Mouse (Mus musculus): ENCODE measurements around the gene Gm45521. TPM values are rescaled to one million over a fixed set of nuclear protein-coding genes. Genes with fewer than 3 reads are reported as not detected.

Gm45521 gene
- polyA plus RNA-seq, 1 experiment, result not detected

GRCm38 (mm10) chr14:7994271-7994767, 37.2 kb downstream of the Gm45521 start, which contains the start of gene Dnase1l3:
TSS of gene Dnase1l3 (minus strand) at chr14:7994573.
- H3K4me2 ChIP-seq (ENCODE audit: low read depth), result no peak within 1 kb of the TSS
- no peak within 1 kb of the TSS for H3ac ChIP-seq (ENCODE audit: control insufficient read depth, insufficient read length)
- no peak within 1 kb of the TSS for H3K4me3 ChIP-seq
- no peaks in the 10 kb centered on the region for H3K36me3 ChIP-seq (ENCODE audit: control insufficient read depth, insufficient read depth)
- peak in 2 of 3 experiments; percentile 65 to 92 for TF ChIP-seq MYOG (IDR thresholded peaks at IDR 0.05; ENCODE audit: control insufficient read depth in 1 of 3, insufficient read depth in 1 of 3, insufficient read length in 2 of 3, low read depth in 2 of 3)
- no peak for TF ChIP-seq USF1 (IDR thresholded peaks at IDR 0.05; ENCODE audit: low read depth)
- no peak for TF ChIP-seq POLR2AphosphoS2 (IDR thresholded peaks at IDR 0.05; ENCODE audit: insufficient read length, low read depth)
- peak; percentile 40 for TF ChIP-seq TCF3 (IDR thresholded peaks at IDR 0.05; ENCODE audit: insufficient read length, low read depth)
- TF ChIP-seq E2F4 (IDR thresholded peaks at IDR 0.05; ENCODE audit: insufficient read depth), result no peak
- no peak for TF ChIP-seq SRF (IDR thresholded peaks at IDR 0.05; ENCODE audit: control insufficient read depth, insufficient read length, low read depth)
- TF ChIP-seq CEBPB (IDR thresholded peaks at IDR 0.05; ENCODE audit: insufficient read depth, poor library complexity, severe bottlenecking), result no peak
- TF ChIP-seq REST (IDR thresholded peaks at IDR 0.05; ENCODE audit: insufficient read depth, insufficient read length), result no peak
- no peak for TF ChIP-seq POLR2A (IDR thresholded peaks at IDR 0.05; ENCODE audit: insufficient read length, low read depth)
- TF ChIP-seq TCF12 (IDR thresholded peaks at IDR 0.05; ENCODE audit: insufficient read depth, poor library complexity, severe bottlenecking), result no peak
- peak in 2 of 3 experiments; percentile 53 to 84 for TF ChIP-seq MYOD1 (IDR thresholded peaks at IDR 0.05; ENCODE audit: control insufficient read depth in 1 of 3, insufficient read length in 2 of 3, low read depth in 2 of 3)
- no peak for TF ChIP-seq MAX (IDR thresholded peaks at IDR 0.05; ENCODE audit: low read depth)
- no peaks in the 10 kb centered on the region for H3K79me2 ChIP-seq (ENCODE audit: control insufficient read depth, insufficient read depth)
- no peaks in the 10 kb centered on the region for H3K27me3 ChIP-seq (ENCODE audit: control insufficient read depth, insufficient read depth, insufficient read length)

GRCm38 (mm10) chr14:7997255-7997696, 40.2 kb downstream of the Gm45521 start:
- H3K79me2 ChIP-seq (ENCODE audit: control insufficient read depth, insufficient read depth), result no peaks in the 10 kb centered on the region
- no peaks in the 10 kb centered on the region for H3K36me3 ChIP-seq (ENCODE audit: control insufficient read depth, insufficient read depth)
- H3K4me3 ChIP-seq, result no peak overlapping the region
- H3K27me3 ChIP-seq (ENCODE audit: control insufficient read depth, insufficient read depth, insufficient read length), result no peaks in the 10 kb centered on the region
- TF ChIP-seq POLR2AphosphoS2 (IDR thresholded peaks at IDR 0.05; ENCODE audit: insufficient read length, low read depth), result no peak
- TF ChIP-seq MYOD1 (IDR thresholded peaks at IDR 0.05; ENCODE audit: control insufficient read depth in 1 of 3, insufficient read length in 2 of 3, low read depth in 2 of 3), result no peak
- TF ChIP-seq REST (IDR thresholded peaks at IDR 0.05; ENCODE audit: insufficient read depth, insufficient read length), result no peak
- no peak for TF ChIP-seq CEBPB (IDR thresholded peaks at IDR 0.05; ENCODE audit: insufficient read depth, poor library complexity, severe bottlenecking)
- no peak for TF ChIP-seq MAX (IDR thresholded peaks at IDR 0.05; ENCODE audit: low read depth)
- H3ac ChIP-seq (ENCODE audit: control insufficient read depth, insufficient read length), result no peak overlapping the region
- peak overlapping the region; percentile 21 for H3K4me2 ChIP-seq (ENCODE audit: low read depth)

- Histone ChIP-seq H3ac (ENCODE audit: control insufficient read depth, insufficient read length) (no peak overlapping the region), H3K27me3 (ENCODE audit: control insufficient read depth, insufficient read depth, insufficient read length) (no peaks in the 10 kb centered on the region), H3K4me3 (no peak overlapping the region), H3K4me2 (ENCODE audit: low read depth) (peak overlapping the region; percentile 43), H3K79me2 (ENCODE audit: control insufficient read depth, insufficient read depth) (no peaks in the 10 kb centered on the region), H3K36me3 (ENCODE audit: control insufficient read depth, insufficient read depth) (no peaks in the 10 kb centered on the region)
- no peak for TF ChIP-seq USF1 (IDR thresholded peaks at IDR 0.05; ENCODE audit: low read depth)
- TF ChIP-seq POLR2A (IDR thresholded peaks at IDR 0.05; ENCODE audit: insufficient read length, low read depth), result no peak
- peak in 2 of 3 experiments; percentile 35 to 74 for TF ChIP-seq MYOD1 (IDR thresholded peaks at IDR 0.05; ENCODE audit: control insufficient read depth in 1 of 3, insufficient read length in 2 of 3, low read depth in 2 of 3)
Observed at GRCm38 (mm10) chr14:7999030-7999429, 41.9 kb downstream of the Gm45521 start.

GRCm38 (mm10) chr14:7999435-7999834, 42.3 kb downstream of the Gm45521 start:
- no peaks in the 10 kb centered on the region for H3K79me2 ChIP-seq (ENCODE audit: control insufficient read depth, insufficient read depth)
- TF ChIP-seq TCF12 (IDR thresholded peaks at IDR 0.05; ENCODE audit: insufficient read depth, poor library complexity, severe bottlenecking) (no peak), POLR2AphosphoS2 (IDR thresholded peaks at IDR 0.05; ENCODE audit: insufficient read length, low read depth) (no peak), SRF (IDR thresholded peaks at IDR 0.05; ENCODE audit: control insufficient read depth, insufficient read length, low read depth) (no peak), USF1 (IDR thresholded peaks at IDR 0.05; ENCODE audit: low read depth) (no peak), MYOG (IDR thresholded peaks at IDR 0.05; ENCODE audit: control insufficient read depth in 1 of 3, insufficient read depth in 1 of 3, insufficient read length in 2 of 3, low read depth in 2 of 3) (no peak), POLR2A (IDR thresholded peaks at IDR 0.05; ENCODE audit: insufficient read length, low read depth) (no peak), MYOD1 (IDR thresholded peaks at IDR 0.05; ENCODE audit: control insufficient read depth in 1 of 3, insufficient read length in 2 of 3, low read depth in 2 of 3) (no peak), E2F4 (IDR thresholded peaks at IDR 0.05; ENCODE audit: insufficient read depth) (no peak), MAX (IDR thresholded peaks at IDR 0.05; ENCODE audit: low read depth) (no peak), CEBPB (IDR thresholded peaks at IDR 0.05; ENCODE audit: insufficient read depth, poor library complexity, severe bottlenecking) (no peak), REST (IDR thresholded peaks at IDR 0.05; ENCODE audit: insufficient read depth, insufficient read length) (no peak), TCF3 (IDR thresholded peaks at IDR 0.05; ENCODE audit: insufficient read length, low read depth) (no peak)

GRCm38 (mm10) chr14:8000247-8000646, 43.2 kb downstream of the Gm45521 start:
- no peaks in the 10 kb centered on the region for H3K79me2 ChIP-seq (ENCODE audit: control insufficient read depth, insufficient read depth)
- no peak overlapping the region for H3K4me3 ChIP-seq
- no peak overlapping the region for H3K4me2 ChIP-seq (ENCODE audit: low read depth)
- no peaks in the 10 kb centered on the region for H3K36me3 ChIP-seq (ENCODE audit: control insufficient read depth, insufficient read depth)
- H3K27me3 ChIP-seq (ENCODE audit: control insufficient read depth, insufficient read depth, insufficient read length), result no peaks in the 10 kb centered on the region
- TF ChIP-seq POLR2AphosphoS2 (IDR thresholded peaks at IDR 0.05; ENCODE audit: insufficient read length, low read depth) (no peak), MAX (IDR thresholded peaks at IDR 0.05; ENCODE audit: low read depth) (no peak), SRF (IDR thresholded peaks at IDR 0.05; ENCODE audit: control insufficient read depth, insufficient read length, low read depth) (no peak), USF1 (IDR thresholded peaks at IDR 0.05; ENCODE audit: low read depth) (no peak), CEBPB (IDR thresholded peaks at IDR 0.05; ENCODE audit: insufficient read depth, poor library complexity, severe bottlenecking) (no peak), MYOG (IDR thresholded peaks at IDR 0.05; ENCODE audit: control insufficient read depth in 1 of 3, insufficient read depth in 1 of 3, insufficient read length in 2 of 3, low read depth in 2 of 3) (no peak), TCF12 (IDR thresholded peaks at IDR 0.05; ENCODE audit: insufficient read depth, poor library complexity, severe bottlenecking) (no peak), E2F4 (IDR thresholded peaks at IDR 0.05; ENCODE audit: insufficient read depth) (no peak), POLR2A (IDR thresholded peaks at IDR 0.05; ENCODE audit: insufficient read length, low read depth) (no peak), TCF3 (IDR thresholded peaks at IDR 0.05; ENCODE audit: insufficient read length, low read depth) (no peak)
- H3ac ChIP-seq (ENCODE audit: control insufficient read depth, insufficient read length), result no peak overlapping the region

More at GRCm38 (mm10) chr14:7999435-7999834, 42.3 kb downstream of the Gm45521 start:
- H3ac ChIP-seq (ENCODE audit: control insufficient read depth, insufficient read length), result no peak overlapping the region
- no peaks in the 10 kb centered on the region for H3K36me3 ChIP-seq (ENCODE audit: control insufficient read depth, insufficient read depth)
- no peak overlapping the region for H3K4me3 ChIP-seq
- H3K27me3 ChIP-seq (ENCODE audit: control insufficient read depth, insufficient read depth, insufficient read length), result no peaks in the 10 kb centered on the region
- H3K4me2 ChIP-seq (ENCODE audit: low read depth), result no peak overlapping the region

Data from myocyte (in vitro differentiated cells).